Mouse (Mus musculus) B cell, adult 2 months (primary cell): ENCODE measurements around the gene C1qa.

Experiments used
- DNase-seq, 2 experiments: peaks; one replicate each; pipeline ENCODE4 v3.0.0; 2022

Gene C1qa

DNA sequence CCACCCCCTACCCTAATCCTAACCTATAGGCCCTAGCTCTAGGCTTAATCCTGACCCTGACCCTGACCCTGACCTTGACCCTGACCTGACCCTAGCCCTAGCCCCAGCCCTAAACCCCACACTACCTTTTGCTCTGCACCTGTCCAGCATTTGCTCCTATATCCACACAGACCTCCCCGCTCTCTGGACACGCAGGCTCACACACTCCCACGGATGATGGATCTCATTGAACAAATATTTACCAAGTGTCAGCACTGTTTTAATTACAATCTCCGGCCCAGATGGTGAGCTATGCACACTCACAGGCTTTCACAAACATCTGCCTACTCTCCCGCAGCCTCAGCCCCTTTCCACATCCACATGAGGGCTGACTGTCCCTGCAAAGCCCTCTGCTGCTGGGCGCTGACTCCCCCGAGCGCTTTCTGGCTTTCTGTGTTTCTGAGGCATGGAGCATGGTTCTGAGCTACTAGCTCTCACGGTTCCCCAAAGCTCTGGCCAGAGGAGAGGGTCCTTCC lies 462 bp downstream of the C1qa start:
- DNase-seq: no peak

DNA sequence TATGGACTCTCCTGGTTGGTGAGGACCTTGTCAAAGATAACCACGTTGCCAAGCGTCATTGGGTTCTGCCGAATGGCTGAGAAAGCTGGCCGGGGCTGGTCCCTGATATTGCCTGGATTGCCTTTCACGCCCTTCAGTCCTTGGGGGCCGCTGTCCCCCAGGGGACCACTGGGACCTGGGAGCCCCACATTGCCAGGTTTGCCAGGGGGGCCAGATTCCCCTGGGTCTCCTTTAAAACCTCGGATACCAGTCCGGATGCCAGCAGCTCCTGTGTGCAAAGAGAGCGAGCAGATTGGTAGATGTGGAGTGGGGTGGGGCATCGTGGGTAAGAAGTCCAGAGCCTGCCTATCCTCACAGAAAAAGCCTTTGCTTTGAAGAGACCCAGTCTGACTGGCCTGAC lies 2.1 kb downstream of the C1qa start:
- no peak for DNase-seq

- no peak for DNase-seq
Observed at GRCm38 (mm10) chr4:136895861-136896260, 2.7 kb downstream of the C1qa start.

DNA sequence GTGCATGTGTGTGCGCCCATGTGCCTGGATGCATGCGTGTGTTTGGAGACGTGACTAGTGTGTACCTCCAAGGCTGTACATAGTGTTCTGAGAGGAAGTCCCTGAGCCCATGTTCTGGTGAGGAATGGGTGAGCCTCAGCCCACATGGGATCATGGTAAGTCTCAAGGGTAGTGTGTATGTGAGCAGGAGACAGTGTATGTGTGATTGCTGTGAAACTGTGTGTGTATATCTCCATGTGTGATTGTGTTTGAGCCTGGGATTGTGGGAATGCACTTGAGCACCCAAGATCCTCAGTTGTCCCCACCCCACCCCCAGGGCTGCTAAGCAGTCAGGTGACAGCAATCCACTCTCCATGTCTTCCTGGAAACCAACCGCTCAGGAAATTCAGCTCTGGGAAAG lies 3.8 kb downstream of the C1qa start:
- no peak for DNase-seq

- no peak for DNase-seq
Observed at GRCm38 (mm10) chr4:136893691-136894543, 4.7 kb downstream of the C1qa start.

GRCm38 (mm10) chr4:136892811-136893210 lies 5.8 kb downstream of the C1qa start, which contains the start of gene C1qc:
Gene C1qc, minus strand, starts transcription at chr4:136893065.
- DNase-seq: no peak

- no peak for DNase-seq
Observed at GRCm38 (mm10) chr4:136892371-136892770, 6.2 kb downstream of the C1qa start.

GRCm38 (mm10) chr4:136891115-136891514 lies 7.5 kb downstream of the C1qa start:
- no peak for DNase-seq

- no peak for DNase-seq
Observed at GRCm38 (mm10) chr4:136889981-136890380, 8.6 kb downstream of the C1qa start.

DNA sequence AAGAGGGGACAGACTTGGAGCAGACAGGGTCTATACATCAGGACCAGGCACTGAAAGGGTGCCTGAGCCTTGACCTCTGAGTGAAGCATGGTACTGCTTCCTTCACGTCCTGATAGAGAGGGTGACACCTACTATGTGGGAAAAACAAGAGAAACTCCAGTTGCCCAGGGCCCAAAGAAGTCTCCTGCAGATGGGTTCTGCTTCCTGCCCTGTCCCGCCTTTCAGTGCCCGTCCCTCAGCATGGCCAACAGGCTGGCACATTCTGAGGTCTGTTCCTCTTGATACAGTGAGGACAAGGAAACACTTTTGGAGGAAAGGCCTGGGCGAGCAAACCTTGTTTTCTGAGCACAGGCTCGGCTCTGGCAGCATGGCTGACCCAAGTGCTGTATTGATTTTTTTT lies 10.9 kb downstream of the C1qa start:
- DNase-seq: no peak

DNA sequence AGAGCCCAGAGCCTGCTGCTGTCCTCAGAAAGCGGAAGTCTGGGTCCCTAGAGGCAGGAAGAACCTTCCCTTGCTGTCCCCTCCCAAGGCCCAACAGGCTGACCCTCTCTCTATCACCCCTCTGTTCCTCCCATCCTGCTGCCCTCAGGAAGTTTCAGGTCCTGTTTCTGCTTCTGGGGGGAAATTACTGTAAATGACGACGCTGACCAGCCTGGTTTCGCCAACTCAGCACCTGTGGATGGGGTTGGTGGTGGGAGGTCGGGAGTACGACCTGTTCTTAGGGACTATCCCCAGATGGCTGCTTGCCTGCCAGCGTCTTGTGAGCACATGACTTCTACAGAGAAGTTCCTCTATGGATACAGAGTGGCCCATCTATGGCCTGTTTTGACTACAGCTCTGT lies 12.5 kb downstream of the C1qa start, which contains the start of gene C1qb:
Gene C1qb, minus strand, starts transcription at position 87 of the 400 bp plus-strand sequence.
- DNase-seq: no peak

- no peak for DNase-seq
Observed at GRCm38 (mm10) chr4:136878601-136879000, 20.0 kb downstream of the C1qa start.

DNA sequence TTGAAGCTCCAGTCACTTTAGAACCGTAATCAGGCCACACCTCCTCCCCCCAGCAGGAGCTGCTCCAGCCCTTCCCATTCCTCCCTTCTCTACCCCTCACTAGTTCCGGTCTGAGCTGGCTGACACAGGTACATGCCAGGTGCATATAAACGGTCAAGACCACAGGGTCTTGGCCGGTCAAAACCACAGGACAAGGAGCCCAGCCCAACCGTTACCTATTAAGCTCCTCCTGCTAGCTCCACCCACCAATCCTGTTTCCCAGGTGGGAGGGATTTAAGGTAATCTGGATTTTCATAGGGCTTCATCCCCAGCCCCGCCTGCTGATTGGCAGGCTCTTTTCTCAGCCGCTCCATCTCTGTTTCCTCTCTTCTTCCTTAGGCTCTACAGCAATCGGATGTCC lies 20.4 kb downstream of the C1qa start:
- no peak for DNase-seq

GRCm38 (mm10) chr4:136876971-136877370 lies 21.6 kb downstream of the C1qa start:
- peak; percentile 5 to 7 for DNase-seq

DNA sequence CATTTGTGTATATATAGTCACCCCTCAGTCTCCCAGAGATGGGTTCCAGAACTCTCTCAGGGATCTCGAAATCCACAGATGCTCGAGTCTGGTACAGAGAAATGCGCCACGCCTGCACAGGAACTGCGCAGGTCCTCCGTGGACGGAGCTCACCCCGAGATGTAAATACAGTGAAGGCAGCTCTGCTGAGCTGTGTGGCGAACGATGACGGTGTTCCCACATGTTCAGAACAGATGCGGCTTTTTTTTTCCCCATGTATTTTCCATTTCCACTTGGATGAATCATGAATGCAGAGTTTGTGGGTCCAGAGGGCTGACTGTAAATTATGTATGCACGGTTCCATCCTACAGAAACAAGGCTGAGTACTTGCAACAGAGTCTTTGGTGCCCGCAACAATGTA lies 23.6 kb downstream of the C1qa start:
- DNase-seq: no peak

DNA sequence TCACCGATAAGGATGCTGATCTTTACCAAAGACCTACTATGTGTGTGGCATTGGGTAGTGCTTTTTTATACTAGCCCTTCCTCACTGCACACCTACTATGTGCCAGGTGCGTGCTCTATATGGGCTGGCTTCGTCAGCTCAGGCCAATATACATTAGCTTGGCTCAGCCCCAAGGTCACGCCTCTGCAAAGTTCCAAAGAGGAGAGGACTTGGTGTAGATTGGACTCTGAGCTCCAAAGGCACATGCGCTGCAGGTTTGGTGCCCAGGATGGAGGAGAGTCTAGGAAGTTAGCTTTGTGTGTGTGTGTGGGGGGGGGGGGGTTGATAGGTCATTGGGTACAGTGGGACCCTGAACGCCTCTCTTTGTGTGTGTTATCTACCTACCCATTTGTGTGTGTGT lies 30.2 kb downstream of the C1qa start:
- DNase-seq: no peak

GRCm38 (mm10) chr4:136867690-136868345 lies 30.8 kb downstream of the C1qa start:
- no peak for DNase-seq

DNA sequence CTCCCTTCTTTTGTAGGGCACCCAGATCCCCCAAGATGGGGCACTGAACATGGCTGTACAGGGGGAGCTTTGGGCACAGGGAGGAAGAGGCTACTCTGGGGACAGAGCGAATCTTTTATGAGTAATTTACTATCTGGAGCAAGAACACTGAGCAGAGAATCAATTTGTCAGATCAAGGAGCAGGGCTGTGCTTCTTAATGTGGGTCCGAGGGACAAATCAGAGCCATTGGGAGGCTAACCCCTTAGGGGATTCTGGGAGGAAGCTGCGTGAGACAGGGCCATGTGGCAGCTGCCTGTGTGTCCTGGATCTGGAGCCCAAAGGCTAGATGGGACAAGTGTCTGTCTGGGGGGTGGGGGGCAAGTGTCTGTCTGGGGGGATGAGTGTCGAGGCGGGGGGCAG lies 33.1 kb downstream of the C1qa start:
- no peak for DNase-seq

DNA sequence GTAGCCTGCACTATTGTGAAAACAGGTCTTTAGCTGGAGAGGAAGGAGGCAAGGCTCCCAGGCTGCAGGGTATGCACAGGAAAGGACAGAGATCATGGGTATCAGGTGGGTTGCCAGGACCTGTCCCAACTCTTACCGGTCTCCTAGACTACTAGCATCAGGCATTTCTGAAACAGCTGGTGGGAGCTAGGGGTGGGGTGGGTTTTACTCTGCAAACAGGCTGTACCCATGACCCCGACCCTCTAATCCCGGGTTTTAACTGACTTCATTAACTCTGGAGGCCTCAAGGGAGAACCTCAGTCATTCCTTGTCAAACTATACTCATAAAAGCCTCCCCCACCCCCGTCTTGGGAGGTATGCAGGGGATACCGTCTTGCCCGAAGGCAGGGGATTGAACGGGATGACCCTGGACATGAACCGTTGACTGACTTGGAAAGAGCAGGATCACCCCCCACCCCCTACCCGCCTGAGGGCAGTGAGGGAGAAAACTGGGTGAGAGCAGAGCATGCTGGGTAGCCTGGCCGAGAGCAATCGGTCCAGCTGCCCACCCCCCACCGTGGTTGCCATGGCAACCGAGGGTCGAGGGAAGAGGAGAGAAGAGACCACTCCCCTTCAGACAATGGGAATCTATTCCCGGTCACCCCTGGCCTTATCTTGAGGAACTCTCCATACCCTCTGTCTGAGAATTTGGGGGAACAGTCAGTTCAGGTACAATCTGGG lies 33.7 kb downstream of the C1qa start:
- DNase-seq: no peak

GRCm38 (mm10) chr4:136863517-136863916 lies 35.1 kb downstream of the C1qa start:
- DNase-seq: no peak

DNA sequence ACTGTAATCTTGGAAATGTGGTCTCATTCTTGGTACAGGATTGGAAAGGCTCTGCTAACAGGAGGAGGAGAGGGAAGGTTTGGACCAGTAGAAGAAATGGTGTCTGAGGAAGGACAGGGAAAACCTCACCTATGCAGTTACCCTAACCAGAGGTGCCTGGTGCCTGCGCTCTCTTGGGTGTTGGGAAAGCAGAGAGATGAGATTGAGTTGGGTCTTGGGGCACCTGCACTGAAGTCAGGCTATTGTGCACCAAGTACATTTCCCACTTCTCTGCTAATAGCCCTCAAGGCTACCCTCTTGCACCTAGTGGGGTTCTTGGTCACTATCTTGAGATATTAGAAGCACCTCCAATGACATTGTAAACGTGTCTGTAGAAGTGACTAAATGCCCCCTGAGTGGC lies 36.2 kb downstream of the C1qa start:
- no peak for DNase-seq

- no peak for DNase-seq
Observed at GRCm38 (mm10) chr4:136861806-136862205, 36.8 kb downstream of the C1qa start.

GRCm38 (mm10) chr4:136860022-136860421 lies 38.6 kb downstream of the C1qa start:
- DNase-seq: no peak
